Mouse (Mus musculus): ENCODE results near the gene Calml4. TPM values are rescaled to one million over a fixed set of nuclear protein-coding genes. Genes with fewer than 3 reads are reported as not detected.

Calml4 gene
- polyA plus RNA-seq, 2 experiments from 2014 or later: not detected

DNA sequence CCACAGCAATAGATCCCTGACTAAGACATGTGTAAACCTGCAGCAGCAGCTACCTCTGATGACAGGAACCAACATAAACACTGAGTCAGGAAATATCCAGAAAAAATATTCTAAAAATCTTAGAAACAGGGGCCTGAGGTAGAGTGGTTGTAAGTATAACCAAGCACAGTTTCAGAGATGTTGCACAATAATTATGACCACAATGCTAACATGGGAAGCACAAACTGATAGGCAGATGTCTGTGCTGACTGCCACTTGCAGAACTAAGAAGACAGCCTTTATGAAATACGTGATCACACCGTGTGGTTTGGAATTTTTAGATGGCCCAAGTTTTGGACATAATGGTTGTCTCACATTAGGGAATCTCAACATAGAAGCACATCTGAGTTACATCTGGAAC, 46.0 kb downstream of the Calml4 start:
- no peak for ATAC-seq

DNA sequence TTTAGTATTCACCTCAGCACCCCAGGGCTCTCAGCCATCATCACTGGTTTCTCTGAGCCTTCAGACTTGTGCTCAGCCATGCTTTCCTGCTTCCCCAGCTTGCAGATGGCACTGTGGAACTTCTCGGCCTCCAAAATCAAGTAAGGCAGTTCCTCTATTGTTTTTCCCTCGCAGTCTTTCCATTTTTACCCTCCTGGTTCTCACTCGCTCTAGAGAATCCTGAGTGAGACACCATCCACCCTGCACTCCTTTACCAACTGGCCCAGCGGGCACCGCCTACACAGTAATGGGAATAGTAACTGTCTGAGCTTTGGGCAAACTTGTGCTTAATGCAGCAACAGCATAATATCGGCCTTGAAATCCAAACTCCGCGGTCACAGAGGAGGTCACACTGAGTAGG, 47.2 kb downstream of the Calml4 start:
- no peak for ATAC-seq

DNA sequence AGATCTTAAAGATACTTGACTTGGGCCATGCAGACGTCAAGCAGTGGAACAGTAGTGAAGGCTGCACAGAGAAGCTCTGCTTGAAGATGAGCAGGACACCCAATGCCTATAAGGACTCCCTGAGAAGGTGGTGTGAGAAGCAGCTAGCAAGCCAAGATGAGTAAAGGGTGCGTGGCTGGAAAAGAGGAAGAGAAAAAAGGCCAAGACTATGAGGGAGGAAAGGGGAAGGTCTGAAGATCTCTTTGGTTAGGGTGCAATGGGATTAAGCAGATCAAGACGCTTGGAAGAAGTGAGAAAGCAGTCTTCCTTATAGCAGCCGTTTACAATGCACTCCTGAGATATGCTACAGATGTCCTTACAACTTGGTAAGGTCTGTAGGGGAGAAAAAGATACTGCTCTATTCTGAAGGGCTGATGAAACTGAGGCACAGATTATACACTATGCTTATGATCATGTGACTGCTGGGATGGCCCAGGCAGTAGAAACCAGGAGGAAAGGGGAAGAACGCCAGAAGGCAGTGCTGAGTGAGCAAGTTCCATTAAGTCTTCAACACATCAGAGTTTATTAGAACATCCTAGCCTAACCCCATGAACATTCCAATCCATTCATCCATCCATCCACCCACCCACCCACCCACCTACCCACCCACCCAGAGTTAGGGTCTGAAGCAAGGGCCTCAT, 55.6 kb downstream of the Calml4 start:
- no peak for ATAC-seq

DNA sequence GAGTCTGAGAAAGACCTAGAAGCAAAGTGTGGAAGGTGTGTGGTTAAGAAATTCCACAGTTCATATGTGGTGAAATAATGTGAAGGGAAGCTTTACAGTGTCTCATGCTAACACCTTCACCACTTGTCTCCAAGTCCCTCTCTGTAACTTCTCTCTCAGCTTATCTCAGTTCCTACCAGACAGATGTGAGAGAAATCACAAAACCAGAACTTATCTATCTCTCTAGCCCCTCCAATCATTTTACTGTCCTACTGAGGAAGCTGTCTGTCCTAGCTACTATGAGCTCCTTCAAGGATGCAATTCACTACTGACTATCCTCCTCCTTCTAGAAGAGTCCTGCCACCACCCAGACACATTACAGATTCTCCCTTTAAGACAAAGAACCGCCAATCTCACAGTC, 59.2 kb downstream of the Calml4 start:
- ATAC-seq: no peak

DNA sequence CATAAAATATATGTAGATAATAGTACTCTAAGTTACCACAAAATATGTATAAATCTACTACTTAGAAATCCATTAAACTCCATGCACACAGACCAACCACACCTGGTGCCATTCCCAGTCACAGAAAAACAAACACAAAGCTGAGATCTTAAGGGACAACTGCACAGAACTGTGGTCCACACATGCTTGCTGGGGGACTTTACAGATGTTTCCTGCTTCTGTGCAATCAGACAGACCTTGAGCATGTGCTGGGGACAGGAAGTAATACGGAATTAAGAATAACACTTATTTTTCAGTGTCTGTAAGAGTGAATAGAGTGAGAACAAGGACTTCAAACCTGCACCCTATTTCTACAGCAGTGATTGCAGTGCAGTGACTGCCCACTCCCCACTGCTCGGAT, 63.0 kb downstream of the Calml4 start:
- no peak for ATAC-seq

DNA sequence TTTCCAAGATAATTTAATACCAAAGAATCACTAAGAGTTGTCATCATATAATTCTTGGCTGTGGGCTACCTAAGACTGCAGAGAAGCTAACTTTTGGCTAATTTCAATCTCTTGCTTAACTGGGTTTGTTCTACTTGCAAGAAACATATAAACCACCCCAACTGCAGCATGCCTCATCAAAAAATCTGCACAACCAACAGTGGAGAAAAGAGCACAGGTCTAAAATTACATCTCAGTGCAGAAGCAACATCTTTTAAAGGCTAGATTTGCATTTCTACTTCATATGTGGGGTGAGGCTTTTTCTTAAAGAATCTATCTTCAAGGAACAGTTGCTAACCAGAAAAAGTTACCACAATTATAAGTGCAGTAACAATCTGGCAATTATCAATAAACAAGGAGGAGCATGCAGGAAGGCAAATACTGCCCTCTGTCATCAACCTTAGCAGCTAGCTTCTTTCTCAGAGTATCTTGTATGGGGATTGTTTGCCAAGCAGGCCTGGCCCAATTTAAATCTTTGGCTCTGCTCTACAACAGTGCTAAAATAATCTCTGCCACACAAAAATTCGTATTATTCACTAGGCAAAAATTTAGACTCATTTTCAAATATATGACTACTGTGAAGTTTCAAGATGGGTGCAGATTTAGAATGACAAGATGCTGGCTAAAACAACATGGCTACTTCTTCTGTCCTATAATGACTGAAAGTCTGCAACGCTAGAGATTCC, 67.2 kb downstream of the Calml4 start:
- ATAC-seq: no peak

Other genes with a start within 250 kb of the Calml4 start
- gene Itga11, start 180.3 kb upstream of the Calml4 start, polyA plus RNA-seq (2017; shearing (Covaris generic)): under 1 TPM; 0.07 to 0.18 TPM
- 1 to 10 TPM; 3.6 TPM for gene Fem1b, start 46.1 kb upstream of the Calml4 start, polyA plus RNA-seq (2017; shearing (Covaris generic))
- gene Cln6, start 19.3 kb upstream of the Calml4 start, polyA plus RNA-seq (2017; shearing (Covaris generic)): 10 to 100 TPM in 1 of 2 experiments, 1 to 10 TPM in 1; 7.8 to 10.3 TPM
- 100 to 1,000 TPM; 132 to 142 TPM for gene Pias1, start 129.8 kb downstream of the Calml4 start, polyA plus RNA-seq (2017; shearing (Covaris generic))

Data from activated CD4-positive, CD25-positive, alpha-beta regulatory T cell, adult 4 months (primary cell).